Mouse (Mus musculus) kidney, embryonic 15.5 days (tissue): ENCODE results near the gene Nags. TPM values are rescaled to one million over a fixed set of nuclear protein-coding genes. Genes with fewer than 3 reads are reported as not detected.
A peak's percentile ranks its signal among the peaks of the same experiment; 100 is the strongest.

Experiments
- ATAC-seq: fragments of 200-750 bp; cut with Nextera tagmentation; replicated peaks from 2 replicates; pipeline ENCODE4 v1.8.0; 2017; ENCODE audit warnings: moderate TSS enrichment; ENCODE audit not compliant: low FRiP score
- H3K27ac ChIP-seq: fragments of 300-500 bp; sonication (generic); 2 replicates; pipeline ENCODE4 v1.5.1; 2015; ENCODE audit warnings: mild to moderate bottlenecking, inconsistent platforms
- H3K27me3 ChIP-seq: fragments of 300-500 bp; sonication (generic); 2 replicates; pipeline ENCODE4 v1.6.1; 2015; ENCODE audit warnings: inconsistent platforms
- H3K36me3 ChIP-seq: fragments of 300-500 bp; sonication (generic); 2 replicates; pipeline ENCODE4 v1.6.1; 2015; ENCODE audit warnings: inconsistent platforms
- H3K4me1 ChIP-seq: fragments of 300-500 bp; sonication (generic); 2 replicates; pipeline ENCODE4 v1.6.1; 2015; ENCODE audit warnings: inconsistent platforms
- H3K4me2 ChIP-seq: fragments of 300-500 bp; sonication (generic); 2 replicates; pipeline ENCODE4 v1.6.1; 2015; ENCODE audit warnings: moderate library complexity, mild to moderate bottlenecking, inconsistent platforms
- H3K4me3 ChIP-seq: fragments of 300-500 bp; sonication (generic); replicated peaks from 2 replicates; pipeline ENCODE4 v1.5.1; 2015; ENCODE audit warnings: mild to moderate bottlenecking, inconsistent platforms
- H3K9ac ChIP-seq: fragments of 300-500 bp; sonication (generic); 2 replicates; pipeline ENCODE4 v1.6.1; 2015; ENCODE audit warnings: mild to moderate bottlenecking, inconsistent platforms
- H3K9me3 ChIP-seq: fragments of 300-500 bp; sonication (generic); replicated peaks from 2 replicates; pipeline ENCODE4 v1.6.1; 2016; ENCODE audit warnings: inconsistent platforms
- WGBS: fragments of 180-500 bp; shearing (Covaris S2); methylation state at CpG from one replicate; pipeline ENCODE4 v1.1.7; 2015; ENCODE audit warnings: mixed read lengths; 5-methylcytosine and 5-hydroxymethylcytosine counted together
- polyA plus RNA-seq: library from polyadenylated mRNA; unstranded; fragments of >200 nt; fragmentation: Nextera tagmentation; extraction: Ambion mirVana; gene quantifications from 2 replicates; pipeline ENCODE4 v1.2.1, GENCODE M21; 2015

Nags gene
- polyA plus RNA-seq, result 0.19 and 0.33 TPM in 2 replicates

GRCm38 (mm10) chr11:102145471-102146001 lies at the start of gene Nags:
Gene Nags, plus strand, starts transcription at chr11:102145513.
- WGBS, result under 1% methylated on average over 50 of the region's 50 CpGs
- peaks cover 71% of the 10 kb centered on the region for H3K27me3 ChIP-seq

GRCm38 (mm10) chr11:102095676-102096075 lies 49.6 kb upstream of the Nags start:
- ATAC-seq, result no peak
- Histone ChIP-seq H3K27ac (no peak overlapping the region), H3K9ac (no peak overlapping the region), H3K4me1 (peaks cover 22% of the 10 kb centered on the region), H3K4me2 (no peak overlapping the region), H3K36me3 (no peaks in the 10 kb centered on the region), H3K9me3 (no peaks in the 10 kb centered on the region), H3K27me3 (peaks cover 15% of the 10 kb centered on the region), H3K4me3 (no peak overlapping the region)
- WGBS, result 62% methylated on average over 3 of the region's 3 CpGs

More at GRCm38 (mm10) chr11:102145471-102146001, at the start of gene Nags:
- peak within 1 kb of the TSS; percentile 60 for H3K4me2 ChIP-seq
- no peak within 1 kb of the TSS for H3K27ac ChIP-seq
- no peaks in the 10 kb centered on the region for H3K9me3 ChIP-seq
- peak within 1 kb of the TSS; percentile 37 for H3K4me3 ChIP-seq
- no peak for ATAC-seq
- peaks cover 38% of the 10 kb centered on the region for H3K4me1 ChIP-seq
- H3K36me3 ChIP-seq, result no peaks in the 10 kb centered on the region
- 0 out of 2 replicates have a peak within 1 kb of the TSS, but pooled peaks have one; percentile 31 for H3K9ac ChIP-seq

- ATAC-seq, result 0 out of 2 replicates have a peak, but pooled peaks have one; percentile 11
- 62% methylated on average over 5 of the region's 5 CpGs for WGBS
- H3K9ac ChIP-seq, result no peak overlapping the region
- H3K9me3 ChIP-seq, result no peaks in the 10 kb centered on the region
- no peaks in the 10 kb centered on the region for H3K36me3 ChIP-seq
- peaks cover 23% of the 10 kb centered on the region for H3K27me3 ChIP-seq
- peak overlapping the region; percentile 31 for H3K4me3 ChIP-seq
- peak overlapping the region; percentile 56 for H3K4me2 ChIP-seq
- peaks cover 22% of the 10 kb centered on the region for H3K4me1 ChIP-seq
- H3K27ac ChIP-seq, result peak overlapping the region; percentile 61; the same call in 1 of the 2 replicates
These were observed 48.9 kb upstream of the Nags start for GRCm38 (mm10) chr11:102096446-102096845.

- Histone ChIP-seq H3K4me3 (peak overlapping the region; percentile 31), H3K9me3 (no peaks in the 10 kb centered on the region), H3K9ac (peak overlapping the region; percentile 5; the same call in 1 of the 2 replicates), H3K27me3 (peaks cover 28% of the 10 kb centered on the region), H3K4me1 (peaks cover 25% of the 10 kb centered on the region), H3K4me2 (peak overlapping the region; percentile 56), H3K36me3 (no peaks in the 10 kb centered on the region), H3K27ac (peak overlapping the region; percentile 61; the same call in 1 of the 2 replicates)
- 6% methylated on average over 18 of the region's 18 CpGs for WGBS
- peak; percentile 91 for ATAC-seq
These were observed 48.4 kb upstream of the Nags start for GRCm38 (mm10) chr11:102096887-102097391.

- H3K4me2 ChIP-seq, result peak within 1 kb of the TSS; percentile 10; the same call in 1 of the 2 replicates
- H3K9me3 ChIP-seq, result no peaks in the 10 kb centered on the region
- H3K27me3 ChIP-seq, result peaks cover 58% of the 10 kb centered on the region
- H3K27ac ChIP-seq, result no peak within 1 kb of the TSS
- peaks cover 27% of the 10 kb centered on the region for H3K4me1 ChIP-seq
- H3K9ac ChIP-seq, result no peak within 1 kb of the TSS
- WGBS, result 77% methylated on average over 4 of the region's 4 CpGs
- H3K36me3 ChIP-seq, result no peaks in the 10 kb centered on the region
- ATAC-seq, result no peak
- no peak within 1 kb of the TSS for H3K4me3 ChIP-seq
These were observed 44.1 kb upstream of the Nags start, which contains the start of gene Ppy for GRCm38 (mm10) chr11:102101219-102101618. Gene Ppy, minus strand, starts transcription at chr11:102101319.

GRCm38 (mm10) chr11:102102485-102103258 lies 42.6 kb upstream of the Nags start:
- Histone ChIP-seq H3K4me2 (peak overlapping the region; percentile 10; the same call in 1 of the 2 replicates), H3K4me3 (no peak overlapping the region), H3K27ac (no peak overlapping the region), H3K9ac (no peak overlapping the region), H3K4me1 (peaks cover 19% of the 10 kb centered on the region), H3K36me3 (no peaks in the 10 kb centered on the region), H3K9me3 (no peaks in the 10 kb centered on the region), H3K27me3 (peaks cover 72% of the 10 kb centered on the region)
- 18% methylated on average over 17 of the region's 17 CpGs for WGBS
- no peak for ATAC-seq

GRCm38 (mm10) chr11:102106911-102107310 lies 38.4 kb upstream of the Nags start:
- ATAC-seq, result no peak
- WGBS, result under 1% methylated on average over 21 of the region's 21 CpGs

GRCm38 (mm10) chr11:102107732-102108131 lies 37.6 kb upstream of the Nags start, which contains the start of gene Pyy:
Gene Pyy, minus strand, starts transcription at chr11:102107832.
- H3K4me3 ChIP-seq, result peak within 1 kb of the TSS; percentile 23
- no peak for ATAC-seq
- no peak within 1 kb of the TSS for H3K27ac ChIP-seq
- H3K4me2 ChIP-seq, result peak within 1 kb of the TSS; percentile 47
- H3K9ac ChIP-seq, result no peak within 1 kb of the TSS
- no peaks in the 10 kb centered on the region for H3K9me3 ChIP-seq
- H3K4me1 ChIP-seq, result peaks cover 10% of the 10 kb centered on the region; the same call in 1 of the 2 replicates
- no peaks in the 10 kb centered on the region for H3K36me3 ChIP-seq
- peaks cover 74% of the 10 kb centered on the region for H3K27me3 ChIP-seq
- WGBS, result 9% methylated on average over 9 of the region's 9 CpGs

More at GRCm38 (mm10) chr11:102106911-102107310, 38.4 kb upstream of the Nags start:
- Histone ChIP-seq H3K36me3 (no peaks in the 10 kb centered on the region), H3K9ac (no peak overlapping the region), H3K4me2 (peak overlapping the region; percentile 47), H3K27ac (no peak overlapping the region), H3K4me1 (peaks cover 16% of the 10 kb centered on the region), H3K9me3 (no peaks in the 10 kb centered on the region), H3K4me3 (peak overlapping the region; percentile 23), H3K27me3 (peaks cover 75% of the 10 kb centered on the region)

GRCm38 (mm10) chr11:102111576-102111975 lies 33.7 kb upstream of the Nags start:
- WGBS, result 77% methylated on average over 5 of the region's 5 CpGs
- no peaks in the 10 kb centered on the region for H3K36me3 ChIP-seq
- no peak overlapping the region for H3K4me3 ChIP-seq
- peaks cover 8% of the 10 kb centered on the region; the same call in 1 of the 2 replicates for H3K4me1 ChIP-seq
- H3K4me2 ChIP-seq, result no peak overlapping the region
- ATAC-seq, result no peak
- no peaks in the 10 kb centered on the region for H3K9me3 ChIP-seq
- no peak overlapping the region for H3K27ac ChIP-seq
- peaks cover 46% of the 10 kb centered on the region for H3K27me3 ChIP-seq
- no peak overlapping the region for H3K9ac ChIP-seq

GRCm38 (mm10) chr11:102116241-102116640 lies 29.1 kb upstream of the Nags start:
- Histone ChIP-seq H3K4me2 (no peak overlapping the region), H3K9me3 (no peaks in the 10 kb centered on the region), H3K36me3 (no peaks in the 10 kb centered on the region), H3K27ac (no peak overlapping the region), H3K4me1 (no peaks in the 10 kb centered on the region), H3K9ac (no peak overlapping the region), H3K27me3 (peaks cover 5% of the 10 kb centered on the region), H3K4me3 (no peak overlapping the region)
- 75% methylated on average over 8 of the region's 8 CpGs for WGBS
- ATAC-seq, result no peak

GRCm38 (mm10) chr11:102117386-102117785 lies 27.9 kb upstream of the Nags start:
- H3K4me2 ChIP-seq, result no peak overlapping the region
- no peak overlapping the region for H3K27ac ChIP-seq
- no peak for ATAC-seq
- no peaks in the 10 kb centered on the region for H3K36me3 ChIP-seq
- 77% methylated on average over 6 of the region's 6 CpGs for WGBS
- H3K4me1 ChIP-seq, result no peaks in the 10 kb centered on the region
- peaks cover 5% of the 10 kb centered on the region for H3K27me3 ChIP-seq
- H3K4me3 ChIP-seq, result no peak overlapping the region
- H3K9ac ChIP-seq, result no peak overlapping the region
- no peaks in the 10 kb centered on the region for H3K9me3 ChIP-seq

- H3K4me3 ChIP-seq, result no peak overlapping the region
- no peak overlapping the region for H3K27ac ChIP-seq
- H3K9me3 ChIP-seq, result no peaks in the 10 kb centered on the region
- H3K9ac ChIP-seq, result no peak overlapping the region
- no peaks in the 10 kb centered on the region for H3K36me3 ChIP-seq
- 0 out of 2 replicates have a peak, but pooled peaks cover 20% of the 10 kb centered on the region for H3K4me1 ChIP-seq
- 34% methylated on average over 4 of the region's 4 CpGs for WGBS
- H3K4me2 ChIP-seq, result no peak overlapping the region
- peaks cover 12% of the 10 kb centered on the region for H3K27me3 ChIP-seq
- ATAC-seq, result no peak
These were observed 10.8 kb upstream of the Nags start for GRCm38 (mm10) chr11:102134516-102134915.
